Comparison of ENCODE assay signal across 8 mouse cellular contexts in genomic region chr12:104952458-104952857, GRCm38 (mm10). TPM values are rescaled to one million over a fixed set of nuclear protein-coding genes. Genes with fewer than 3 reads are reported as not detected.
DNase-seq lines count a peak whose midpoint lies in the region; ATAC-seq and TF ChIP-seq lines count a peak whose summit lies in the region.

No protein-coding gene starts in this region.

- peak; percentile 94 for TF ChIP-seq CTCF in stomach, postnatal 0 days (IDR thresholded peaks at IDR 0.05; ENCODE audit: low read depth)

- no peak for TF ChIP-seq EP300 in stomach, postnatal 0 days (optimal IDR thresholded peaks at IDR 0.05)

- H3K27ac ChIP-seq in embryonic facial prominence, embryonic 10.5 days (replicated peaks) = no peak overlapping the region; the same call in 1 of the 2 replicates
- H3K27ac ChIP-seq in heart, embryonic 10.5 days = no peak overlapping the region
- H3K27ac ChIP-seq in kidney, embryonic 16.5 days (ENCODE audit: low read length) = no peak overlapping the region
- no peak overlapping the region for H3K27ac ChIP-seq in liver, embryonic 12.5 days
- no peak overlapping the region for H3K27ac ChIP-seq in stomach, postnatal 0 days (replicated peaks)

- H3K4me1 ChIP-seq in embryonic facial prominence, embryonic 10.5 days = 0 out of 2 replicates have a peak, but pooled peaks cover 6% of the 10 kb centered on the region
- H3K4me1 ChIP-seq in heart, embryonic 10.5 days = no peaks in the 10 kb centered on the region
- peaks cover 2% of the 10 kb centered on the region; the same call in 1 of the 2 replicates for H3K4me1 ChIP-seq in kidney, embryonic 16.5 days (ENCODE audit: insufficient read depth, low read length)
- H3K4me1 ChIP-seq in liver, embryonic 12.5 days = no peaks in the 10 kb centered on the region
- H3K4me1 ChIP-seq in stomach, postnatal 0 days (replicated peaks; ENCODE audit: control insufficient read depth, insufficient read depth) = no peaks in the 10 kb centered on the region

- WGBS in embryonic facial prominence, embryonic 10.5 days = 15% methylated on average over 5 of the region's 5 CpGs
- 14% methylated on average over 5 of the region's 5 CpGs for WGBS in heart, embryonic 10.5 days
- 9% methylated on average over 5 of the region's 5 CpGs for WGBS in kidney, embryonic 16.5 days
- 20% methylated on average over 5 of the region's 5 CpGs for WGBS in liver, embryonic 12.5 days (ENCODE audit: insufficient replicate concordance)
- WGBS in stomach, postnatal 0 days = 17% methylated on average over 5 of the region's 5 CpGs

- ATAC-seq in kidney, embryonic 16.5 days (ENCODE audit: low FRiP score, low TSS enrichment) = 0 out of 2 replicates have a peak, but pooled peaks have one; percentile 72
- peak; percentile 73 for ATAC-seq in liver, embryonic 12.5 days
- peak; percentile 48; the same call in 1 of the 2 replicates for ATAC-seq in stomach, postnatal 0 days (ENCODE audit: low FRiP score, low TSS enrichment)

- H3K27me3 ChIP-seq in embryonic facial prominence, embryonic 10.5 days (replicated peaks; ENCODE audit: low read depth, poor library complexity, severe bottlenecking) = no peaks in the 10 kb centered on the region
- H3K27me3 ChIP-seq in heart, embryonic 10.5 days (ENCODE audit: insufficient read depth, poor library complexity, severe bottlenecking) = peaks cover 11% of the 10 kb centered on the region
- H3K27me3 ChIP-seq in kidney, embryonic 16.5 days (ENCODE audit: insufficient read depth, low read length) = no peaks in the 10 kb centered on the region
- no peaks in the 10 kb centered on the region for H3K27me3 ChIP-seq in liver, embryonic 12.5 days (replicated peaks)
- no peaks in the 10 kb centered on the region for H3K27me3 ChIP-seq in stomach, postnatal 0 days (ENCODE audit: control insufficient read depth, insufficient read depth, low read length)

- H3K9me3 ChIP-seq in embryonic facial prominence, embryonic 10.5 days = no peaks in the 10 kb centered on the region
- no peaks in the 10 kb centered on the region for H3K9me3 ChIP-seq in heart, embryonic 10.5 days
- H3K9me3 ChIP-seq in kidney, embryonic 16.5 days (ENCODE audit: low read length) = no peaks in the 10 kb centered on the region
- no peaks in the 10 kb centered on the region for H3K9me3 ChIP-seq in liver, embryonic 12.5 days (replicated peaks)
- no peaks in the 10 kb centered on the region for H3K9me3 ChIP-seq in stomach, postnatal 0 days (ENCODE audit: control insufficient read depth, low read length)

- no peak overlapping the region for H3K4me2 ChIP-seq in kidney, embryonic 16.5 days (replicated peaks; ENCODE audit: low read depth, low read length)
- H3K4me2 ChIP-seq in liver, embryonic 12.5 days = no peak overlapping the region
- H3K4me2 ChIP-seq in stomach, postnatal 0 days (replicated peaks; ENCODE audit: low read depth) = no peak overlapping the region

- no peaks in the 10 kb centered on the region for H3K36me3 ChIP-seq in embryonic facial prominence, embryonic 10.5 days (replicated peaks)
- no peaks in the 10 kb centered on the region for H3K36me3 ChIP-seq in heart, embryonic 10.5 days
- no peaks in the 10 kb centered on the region for H3K36me3 ChIP-seq in kidney, embryonic 16.5 days (ENCODE audit: insufficient read depth, low read length)
- peaks cover 55% of the 10 kb centered on the region for H3K36me3 ChIP-seq in liver, embryonic 12.5 days
- no peaks in the 10 kb centered on the region for H3K36me3 ChIP-seq in stomach, postnatal 0 days (ENCODE audit: control insufficient read depth, insufficient read depth, low read length)

- H3K9ac ChIP-seq in kidney, embryonic 16.5 days (replicated peaks; ENCODE audit: low read length) = no peak overlapping the region
- H3K9ac ChIP-seq in liver, embryonic 12.5 days = no peak overlapping the region
- H3K9ac ChIP-seq in stomach, postnatal 0 days (ENCODE audit: low read length) = no peak overlapping the region

- H3K4me3 ChIP-seq in embryonic facial prominence, embryonic 10.5 days = no peak overlapping the region
- H3K4me3 ChIP-seq in heart, embryonic 10.5 days = no peak overlapping the region
- H3K4me3 ChIP-seq in kidney, embryonic 16.5 days (ENCODE audit: low read length) = no peak overlapping the region
- H3K4me3 ChIP-seq in liver, embryonic 12.5 days = no peak overlapping the region
- H3K4me3 ChIP-seq in stomach, postnatal 0 days (ENCODE audit: low read depth, low read length) = no peak overlapping the region

- DNase-seq in A20 (ENCODE audit: low read depth, low spot score) = peak; percentile 74
- DNase-seq in adrenal gland, postnatal 10 days = peak; percentile 88
- peak; percentile 85 for DNase-seq in embryonic facial prominence, embryonic 10.5 days (ENCODE audit: low spot score)
- DNase-seq in heart, embryonic 10.5 days (ENCODE audit: low spot score) = peak; percentile 87
- peak; percentile 73 to 81 for DNase-seq in natural killer cell, adult 2 months (ENCODE audit: low spot score in 2 of 2)
- peak; percentile 80 for DNase-seq in stomach, postnatal 0 days (ENCODE audit: low spot score)

RNA-seq across cellular contexts. Expression of gene Syne3, which starts 57.2 kb away (rescaled TPM):
- total RNA-seq in adrenal gland, postnatal 10 days (2021) = 1 to 10 TPM; 9.1 to 9.5 TPM
- 0.24 and 0.26 TPM in 2 replicates for polyA plus RNA-seq in embryonic facial prominence, embryonic 10.5 days (2016; fragmentation: Nextera tagmentation; extraction: Ambion mirVana)
- 0.21 and 0.41 TPM in 2 replicates for polyA plus RNA-seq in heart, embryonic 10.5 days (2016; fragmentation: Nextera tagmentation; extraction: Ambion mirVana)
- 0.51 and 1.1 TPM in 2 replicates for polyA plus RNA-seq in kidney, embryonic 16.5 days (2015; fragmentation: Nextera tagmentation; extraction: Ambion mirVana)
- polyA plus RNA-seq in liver, embryonic 12.5 days (2016; fragmentation: Nextera tagmentation; extraction: Ambion mirVana) = 2.1 and 2.5 TPM in 2 replicates
- 0.62 and 0.72 TPM in 2 replicates for polyA plus RNA-seq in stomach, postnatal 0 days (2015; fragmentation: Nextera tagmentation; extraction: Ambion mirVana)
